Mouse (Mus musculus): ENCODE results near the gene Tnfrsf9. TPM values are rescaled to one million over a fixed set of nuclear protein-coding genes. Genes with fewer than 3 reads are reported as not detected.
"Not testable (repeated sequence)": the region's sequence is repeated elsewhere in the genome, so short reads cannot be mapped to it uniquely, and the experiment has no call there.

The Tnfrsf9 gene
- polyA plus RNA-seq, 1 experiment from 2014 or later: 0.44 TPM

DNA sequence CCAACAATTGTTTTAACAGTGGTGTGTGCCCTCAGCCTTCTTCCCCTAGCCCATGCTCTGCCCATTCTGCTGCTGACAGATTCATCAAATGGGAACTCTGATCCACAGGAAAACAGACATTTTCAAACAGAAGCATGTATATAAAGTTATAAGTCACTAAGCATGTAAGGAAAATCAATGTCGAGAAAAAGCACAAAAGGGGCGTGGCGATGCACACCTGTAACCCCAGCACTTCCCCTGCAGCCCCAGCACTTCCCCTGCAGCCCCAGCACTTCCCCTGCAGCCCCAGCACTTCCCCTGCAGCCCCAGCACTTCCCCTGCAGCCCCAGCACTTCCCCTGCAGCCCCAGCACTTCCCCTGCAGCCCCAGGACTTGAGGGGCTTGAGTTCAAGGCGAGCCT lies 39.9 kb upstream of the Tnfrsf9 start:
- not testable (repeated sequence) for H3K4me2 ChIP-seq; H3K36me3 ChIP-seq; H3K4me3 ChIP-seq (replicated peaks); H3K27ac ChIP-seq (replicated peaks); H3K27me3 ChIP-seq (replicated peaks); H3K9ac ChIP-seq (replicated peaks); ATAC-seq (ENCODE audit: low FRiP score)
- H3K4me1 ChIP-seq: peaks cover 19% of the 10 kb centered on the region
- peaks cover 11% of the 10 kb centered on the region for H3K9me3 ChIP-seq (replicated peaks)
- WGBS: 83% methylated on average over 4 of the region's 4 CpGs

DNA sequence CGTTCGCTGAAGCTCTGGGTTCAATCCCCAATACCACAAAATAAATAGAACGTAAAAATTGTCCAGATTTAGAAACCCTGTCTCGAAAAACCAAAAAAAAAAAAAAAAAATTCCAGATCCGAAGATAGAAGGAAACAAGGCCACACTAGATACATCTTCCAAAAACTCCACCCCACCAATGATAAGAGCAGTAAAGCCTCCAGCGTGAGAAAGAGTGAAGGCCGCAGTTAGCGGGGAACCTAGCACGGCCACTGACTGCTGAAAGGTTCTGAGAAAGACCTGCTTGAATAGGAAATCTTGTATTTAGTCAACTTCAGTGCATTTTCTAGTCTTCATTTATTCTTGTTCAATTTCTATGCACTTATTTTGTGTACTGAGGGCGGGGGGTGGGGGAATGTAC lies 39.0 kb upstream of the Tnfrsf9 start:
- ATAC-seq (ENCODE audit: low FRiP score): no peak
- Histone ChIP-seq H3K9ac (replicated peaks) (no peak overlapping the region), H3K27ac (replicated peaks) (no peak overlapping the region), H3K36me3 (0 out of 2 replicates have a peak, but pooled peaks cover 5% of the 10 kb centered on the region), H3K9me3 (replicated peaks) (peaks cover 21% of the 10 kb centered on the region), H3K4me1 (peaks cover 19% of the 10 kb centered on the region), H3K4me2 (no peak overlapping the region), H3K4me3 (replicated peaks) (no peak overlapping the region), H3K27me3 (replicated peaks) (no peaks in the 10 kb centered on the region)
- 89% methylated on average over 10 of the region's 10 CpGs for WGBS

DNA sequence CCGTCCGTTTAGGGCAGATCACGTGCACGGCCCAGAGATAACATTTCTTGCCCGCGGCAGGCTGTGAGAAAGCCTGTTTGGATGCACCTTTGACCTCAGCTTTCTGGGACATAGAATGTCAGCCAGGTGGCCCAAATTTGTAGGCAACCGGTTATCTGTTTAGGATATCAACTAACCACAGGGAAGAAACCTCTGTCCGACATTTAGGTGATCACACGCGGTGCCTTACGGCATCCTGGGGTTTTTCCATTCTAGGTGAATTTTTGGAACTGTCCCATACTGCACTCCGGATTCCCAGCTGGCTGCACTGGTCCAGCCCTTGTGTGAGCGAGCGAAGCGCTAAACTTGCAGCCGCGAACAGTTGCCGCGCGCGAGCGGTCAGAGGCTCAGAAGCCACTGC lies 34.7 kb upstream of the Tnfrsf9 start:
- H3K27me3 ChIP-seq (replicated peaks): no peaks in the 10 kb centered on the region
- ATAC-seq (ENCODE audit: low FRiP score): no peak

DNA sequence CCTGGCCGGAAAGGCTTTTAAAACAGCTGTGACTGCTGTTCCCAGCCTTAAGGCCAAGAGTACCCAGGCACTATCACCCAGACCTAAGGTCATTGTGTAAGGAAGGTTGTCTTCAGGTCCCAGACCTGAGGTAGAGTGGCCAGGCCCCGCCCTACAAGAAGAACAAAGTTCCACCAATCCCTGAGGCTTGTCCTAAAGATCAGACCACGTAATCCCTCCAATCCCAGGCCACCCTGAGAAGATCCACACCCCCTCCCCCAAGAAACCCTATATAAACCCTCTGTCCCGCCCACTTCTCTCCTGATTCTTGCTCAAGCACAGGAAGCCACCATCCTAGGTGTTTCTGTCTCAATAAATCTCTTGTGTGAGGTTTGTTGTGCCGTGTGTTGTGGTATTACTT lies 34.0 kb upstream of the Tnfrsf9 start:
- H3K4me3 ChIP-seq (replicated peaks): no peak overlapping the region
- 92% methylated on average over 5 of the region's 5 CpGs for WGBS
- no peak overlapping the region for H3K27ac ChIP-seq (replicated peaks)
- H3K4me1 ChIP-seq: no peaks in the 10 kb centered on the region
- no peak for ATAC-seq (ENCODE audit: low FRiP score)
- no peaks in the 10 kb centered on the region for H3K27me3 ChIP-seq (replicated peaks)
- H3K9ac ChIP-seq (replicated peaks): no peak overlapping the region
- 0 out of 2 replicates have a peak, but pooled peaks cover 5% of the 10 kb centered on the region for H3K36me3 ChIP-seq
- H3K4me2 ChIP-seq: no peak overlapping the region
- H3K9me3 ChIP-seq (replicated peaks): peaks cover 21% of the 10 kb centered on the region

More for the DNA sequence above, 34.7 kb upstream of the Tnfrsf9 start:
- no peak overlapping the region for H3K9ac ChIP-seq (replicated peaks)
- 95% methylated on average over 22 of the region's 22 CpGs for WGBS
- H3K4me3 ChIP-seq (replicated peaks): no peak overlapping the region
- no peaks in the 10 kb centered on the region for H3K4me1 ChIP-seq
- peaks cover 21% of the 10 kb centered on the region for H3K9me3 ChIP-seq (replicated peaks)
- H3K4me2 ChIP-seq: no peak overlapping the region
- H3K36me3 ChIP-seq: 0 out of 2 replicates have a peak, but pooled peaks cover 5% of the 10 kb centered on the region
- H3K27ac ChIP-seq (replicated peaks): no peak overlapping the region

DNA sequence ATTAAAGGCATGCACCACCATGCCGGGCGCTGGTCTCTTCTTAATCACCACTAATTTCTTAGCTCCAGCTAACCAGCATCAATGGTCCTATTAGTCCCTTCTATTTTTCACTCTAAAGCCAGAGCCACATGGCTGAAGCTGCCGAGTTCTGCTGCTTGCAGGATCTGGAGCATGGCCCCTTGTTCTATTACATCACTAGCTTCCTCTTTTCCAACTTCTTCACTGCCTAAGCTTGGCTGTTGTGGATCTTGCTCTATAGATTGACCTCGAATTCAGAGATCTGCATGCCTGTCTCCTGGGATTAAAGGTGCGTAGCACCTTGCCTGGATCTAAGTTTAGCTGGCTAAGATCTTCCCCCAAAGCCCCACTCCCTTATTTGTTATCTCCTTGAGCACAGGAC lies 31.7 kb upstream of the Tnfrsf9 start:
- no peak overlapping the region for H3K9ac ChIP-seq (replicated peaks)
- no peak overlapping the region for H3K27ac ChIP-seq (replicated peaks)
- 90% methylated on average over 5 of the region's 5 CpGs for WGBS
- no peak overlapping the region for H3K4me2 ChIP-seq
- no peak for ATAC-seq (ENCODE audit: low FRiP score)
- no peaks in the 10 kb centered on the region for H3K27me3 ChIP-seq (replicated peaks)
- H3K9me3 ChIP-seq (replicated peaks): peaks cover 21% of the 10 kb centered on the region
- H3K4me1 ChIP-seq: no peaks in the 10 kb centered on the region
- 0 out of 2 replicates have a peak, but pooled peaks cover 5% of the 10 kb centered on the region for H3K36me3 ChIP-seq
- no peak overlapping the region for H3K4me3 ChIP-seq (replicated peaks)

DNA sequence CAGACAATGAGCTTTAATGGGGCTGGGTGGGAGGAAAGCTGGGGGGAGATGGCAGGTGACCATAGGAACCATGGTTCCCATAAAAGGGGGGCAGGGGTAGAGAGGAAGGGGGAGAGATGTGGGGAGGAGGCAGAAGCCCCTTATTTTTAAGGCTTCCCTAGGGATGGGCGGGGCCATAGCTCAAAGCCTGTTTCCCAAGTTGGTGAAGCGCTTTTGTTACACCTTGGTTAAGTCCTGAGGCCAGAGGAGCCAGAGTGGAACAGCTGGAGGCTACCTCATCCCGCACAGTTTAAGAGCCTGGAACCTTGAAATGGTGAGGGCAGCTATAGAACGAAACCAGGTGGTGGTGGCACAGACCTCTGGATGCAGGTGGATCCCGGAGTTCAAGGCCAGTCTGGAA lies 26.5 kb upstream of the Tnfrsf9 start:
- Histone ChIP-seq H3K9me3 (replicated peaks) (no peaks in the 10 kb centered on the region), H3K4me3 (replicated peaks) (no peak overlapping the region), H3K27me3 (replicated peaks) (no peaks in the 10 kb centered on the region), H3K36me3 (no peaks in the 10 kb centered on the region), H3K4me2 (no peak overlapping the region), H3K27ac (replicated peaks) (no peak overlapping the region), H3K9ac (replicated peaks) (no peak overlapping the region), H3K4me1 (peaks cover 14% of the 10 kb centered on the region; the same call in 1 of the 2 replicates)
- ATAC-seq (ENCODE audit: low FRiP score): no peak
- WGBS: 81% methylated on average over 5 of the region's 5 CpGs

DNA sequence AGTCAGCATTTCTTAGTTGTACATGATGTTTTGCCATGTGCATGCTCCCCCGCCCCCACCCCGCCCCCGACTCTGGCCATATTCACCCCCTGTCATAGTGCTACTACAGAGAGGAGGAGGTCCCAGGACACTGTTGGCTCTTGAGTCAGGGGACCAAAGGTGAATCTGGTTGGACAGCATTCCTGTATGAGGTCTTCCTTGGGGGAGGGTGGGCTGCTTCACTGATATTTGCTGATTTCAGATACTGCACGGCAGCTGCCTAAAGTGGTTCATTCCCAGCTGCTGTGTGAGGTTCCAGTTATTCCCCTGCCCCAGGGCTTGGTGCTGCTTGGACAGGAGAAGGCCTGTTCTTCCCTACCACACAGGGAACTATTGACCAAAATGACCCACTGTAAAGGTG lies 25.9 kb upstream of the Tnfrsf9 start:
- no peak overlapping the region for H3K4me3 ChIP-seq (replicated peaks)
- no peaks in the 10 kb centered on the region for H3K9me3 ChIP-seq (replicated peaks)
- no peak overlapping the region for H3K27ac ChIP-seq (replicated peaks)
- ATAC-seq (ENCODE audit: low FRiP score): no peak
- H3K4me2 ChIP-seq: no peak overlapping the region
- H3K36me3 ChIP-seq: no peaks in the 10 kb centered on the region
- peaks cover 14% of the 10 kb centered on the region; the same call in 1 of the 2 replicates for H3K4me1 ChIP-seq
- no peak overlapping the region for H3K9ac ChIP-seq (replicated peaks)
- H3K27me3 ChIP-seq (replicated peaks): no peaks in the 10 kb centered on the region
- 88% methylated on average over 4 of the region's 4 CpGs for WGBS

DNA sequence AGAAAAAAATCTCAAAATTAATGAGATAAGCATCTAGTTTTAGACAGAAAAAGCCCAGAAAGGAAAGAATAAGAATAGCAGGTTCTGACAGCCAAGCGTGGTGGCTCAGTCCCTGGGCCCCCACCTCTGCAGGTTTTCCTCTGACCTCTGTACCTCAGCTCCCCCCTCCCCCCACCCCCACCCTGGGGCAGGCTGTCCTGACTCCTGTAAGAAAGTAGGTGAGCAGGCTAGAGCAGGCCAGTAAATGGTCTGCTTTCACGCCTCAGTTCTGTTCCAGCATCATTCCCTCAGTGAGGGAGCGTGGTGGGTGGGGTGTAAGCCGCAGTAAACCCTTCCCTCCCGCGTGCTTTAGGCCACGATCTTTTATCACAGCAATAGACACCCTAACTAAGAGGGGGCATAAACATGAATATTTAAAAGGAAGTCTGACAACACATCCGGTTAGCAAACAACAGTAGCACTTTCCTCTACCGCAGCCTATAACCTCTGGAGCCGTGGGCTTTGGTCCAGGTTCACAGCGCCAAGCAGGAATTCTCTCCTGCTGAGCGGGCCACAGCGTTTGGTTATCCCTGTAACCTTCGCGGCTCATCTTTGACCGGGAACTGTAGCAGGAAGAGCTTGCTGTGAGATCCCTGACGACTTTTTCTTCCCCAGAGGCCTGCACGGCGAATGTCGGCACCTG lies 24.9 kb upstream of the Tnfrsf9 start:
- Histone ChIP-seq H3K4me2 (peak overlapping the region; percentile 33), H3K27ac (replicated peaks) (no peak overlapping the region)
- WGBS: 31% methylated on average over 20 of the region's 20 CpGs

DNA sequence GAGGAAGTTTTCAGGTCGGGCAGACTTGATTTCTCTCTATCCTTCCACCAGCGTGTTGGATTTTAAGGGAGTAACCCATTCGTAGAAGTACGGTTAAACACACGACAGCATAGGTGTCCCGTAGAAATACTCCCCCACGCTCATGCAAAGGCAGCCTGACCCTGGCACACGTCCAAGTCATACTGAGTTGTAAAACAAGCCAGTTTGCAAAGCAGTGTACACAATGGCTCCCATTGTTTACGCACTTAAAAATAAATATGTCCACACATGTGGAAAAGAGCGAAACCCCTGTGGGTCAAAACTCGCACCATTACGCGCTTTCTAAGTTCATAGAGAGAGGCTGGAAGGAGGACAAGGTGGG lies 24.4 kb upstream of the Tnfrsf9 start:
- Histone ChIP-seq H3K9ac (replicated peaks) (no peak overlapping the region), H3K4me2 (peak overlapping the region; percentile 33), H3K27ac (replicated peaks) (no peak overlapping the region), H3K4me3 (replicated peaks) (no peak overlapping the region), H3K9me3 (replicated peaks) (no peaks in the 10 kb centered on the region), H3K4me1 (peaks cover 14% of the 10 kb centered on the region; the same call in 1 of the 2 replicates), H3K36me3 (no peaks in the 10 kb centered on the region), H3K27me3 (replicated peaks) (no peaks in the 10 kb centered on the region)
- ATAC-seq (ENCODE audit: low FRiP score): no peak
- 53% methylated on average over 13 of the region's 13 CpGs for WGBS

More for the DNA sequence above, 24.9 kb upstream of the Tnfrsf9 start:
- Histone ChIP-seq H3K4me3 (replicated peaks) (no peak overlapping the region), H3K9me3 (replicated peaks) (no peaks in the 10 kb centered on the region), H3K27me3 (replicated peaks) (no peaks in the 10 kb centered on the region), H3K9ac (replicated peaks) (no peak overlapping the region), H3K36me3 (no peaks in the 10 kb centered on the region), H3K4me1 (peaks cover 14% of the 10 kb centered on the region; the same call in 1 of the 2 replicates)
- no peak for ATAC-seq (ENCODE audit: low FRiP score)

DNA sequence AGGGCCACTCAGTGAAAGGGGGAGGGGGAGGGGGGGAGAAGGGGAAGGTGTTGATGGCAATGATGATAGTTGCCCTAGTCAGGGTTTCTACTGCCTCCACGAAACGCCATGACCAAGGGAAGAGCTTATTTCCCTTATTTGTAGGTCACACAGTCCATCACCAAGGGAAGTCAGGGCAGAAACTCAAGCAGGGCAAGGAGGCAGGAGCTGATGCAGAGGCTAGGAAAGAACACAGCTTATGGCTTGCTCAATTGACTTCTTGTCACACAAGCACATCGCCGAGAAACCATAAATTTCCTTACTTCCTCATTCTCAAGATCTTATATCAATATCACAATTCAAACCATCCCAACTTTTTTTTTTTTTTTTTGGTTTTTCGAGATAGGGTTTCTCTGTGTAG lies 23.1 kb upstream of the Tnfrsf9 start:
- WGBS: 79% methylated on average over 5 of the region's 5 CpGs
- no peak for ATAC-seq (ENCODE audit: low FRiP score)
- Histone ChIP-seq H3K9me3 (replicated peaks) (no peaks in the 10 kb centered on the region), H3K27me3 (replicated peaks) (no peaks in the 10 kb centered on the region), H3K4me2 (no peak overlapping the region), H3K4me1 (peaks cover 14% of the 10 kb centered on the region; the same call in 1 of the 2 replicates), H3K36me3 (peaks cover 1% of the 10 kb centered on the region; the same call in 1 of the 2 replicates), H3K9ac (replicated peaks) (no peak overlapping the region), H3K27ac (replicated peaks) (no peak overlapping the region), H3K4me3 (replicated peaks) (no peak overlapping the region)

DNA sequence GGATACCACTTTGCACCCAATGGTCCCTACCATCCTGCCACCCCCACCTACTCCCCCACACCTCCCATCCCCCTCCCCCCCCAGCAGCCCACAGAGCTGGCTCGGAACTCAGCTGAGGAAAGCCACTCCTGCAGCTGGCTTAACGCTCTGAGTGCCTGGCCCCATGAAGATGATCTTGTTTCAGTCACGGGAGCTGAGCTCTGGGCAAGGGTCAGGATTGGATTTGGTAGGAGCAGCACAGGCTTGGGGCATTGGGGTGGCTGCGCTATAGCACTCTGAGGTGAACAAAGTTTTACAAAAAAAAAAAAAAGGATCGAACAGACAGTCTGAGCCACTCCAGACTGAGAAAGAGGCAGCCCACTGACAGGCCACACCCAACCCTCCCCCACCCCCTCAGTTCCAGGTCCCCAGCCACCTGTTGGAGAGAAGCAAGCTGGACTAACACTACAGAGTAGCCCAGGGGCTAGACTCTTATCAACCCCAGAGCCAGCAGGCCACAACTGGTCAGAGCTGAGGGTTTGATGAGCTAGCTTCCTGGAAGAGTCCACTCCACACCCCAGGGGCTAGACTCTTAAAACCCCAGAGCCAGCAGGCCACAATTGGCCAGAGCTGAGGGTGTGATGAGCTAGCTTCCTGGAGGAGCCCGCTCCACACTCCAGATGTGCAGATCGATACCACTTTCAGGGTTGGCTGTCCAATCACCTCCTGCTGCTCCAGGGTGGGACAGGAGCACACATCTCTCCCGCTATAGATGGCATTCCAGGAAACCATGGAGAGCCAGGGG lies 19.5 kb upstream of the Tnfrsf9 start:
- WGBS: 66% methylated on average over 7 of the region's 8 CpGs
- peaks cover 29% of the 10 kb centered on the region for H3K36me3 ChIP-seq
- no peak overlapping the region for H3K9ac ChIP-seq (replicated peaks)
- H3K4me2 ChIP-seq: no peak overlapping the region
- no peak overlapping the region for H3K4me3 ChIP-seq (replicated peaks)
- H3K9me3 ChIP-seq (replicated peaks): no peaks in the 10 kb centered on the region
- no peak overlapping the region for H3K27ac ChIP-seq (replicated peaks)
- H3K4me1 ChIP-seq: 0 out of 2 replicates have a peak, but pooled peaks cover 6% of the 10 kb centered on the region
- ATAC-seq (ENCODE audit: low FRiP score): no peak
- H3K27me3 ChIP-seq (replicated peaks): no peaks in the 10 kb centered on the region
